Mouse (Mus musculus): ENCODE results near the gene Olfr1234.

Olfr1234 gene

GRCm38 (mm10) chr2:89364765-89365164, at the start of gene Olfr1234:
Gene Olfr1234, minus strand, starts transcription at chr2:89364865.
- DNase-seq: no peak

GRCm38 (mm10) chr2:89409576-89409975, 44.9 kb upstream of the Olfr1234 start, which contains the start of gene Olfr1238:
Gene Olfr1238, minus strand, starts transcription at chr2:89409676.
- no peak for DNase-seq

- no peak for DNase-seq
These were observed 36.2 kb upstream of the Olfr1234 start for GRCm38 (mm10) chr2:89400882-89401281.

DNA sequence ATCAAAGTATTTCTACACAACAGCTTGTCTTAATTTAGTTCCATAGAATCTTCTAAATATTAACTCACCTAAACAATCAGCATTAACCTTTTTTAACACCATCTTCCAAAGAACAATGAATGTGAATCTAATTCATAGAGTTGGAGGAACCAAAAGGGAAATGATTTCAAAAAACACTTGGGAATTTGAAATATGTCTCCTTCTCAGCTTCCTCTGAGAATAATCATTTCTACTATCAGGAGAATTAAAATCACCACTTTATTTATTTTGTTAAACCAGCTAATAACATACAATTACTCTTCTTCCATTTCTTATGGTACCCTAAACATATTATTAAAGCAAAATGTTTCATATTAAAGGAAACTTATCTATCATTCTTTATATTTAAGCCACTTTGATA, 22.4 kb downstream of the Olfr1234 start, which contains the start of gene Olfr1233:
Gene Olfr1233 (minus strand): TSS at position 101 of the 400 bp plus-strand sequence.
- no peak for DNase-seq

GRCm38 (mm10) chr2:89329575-89329974, 35.1 kb downstream of the Olfr1234 start, which contains the start of gene Olfr1232:
Gene Olfr1232, minus strand, starts transcription at chr2:89329675.
- DNase-seq: no peak
